Mouse (Mus musculus) hindbrain, embryonic 16.5 days (tissue): ENCODE data around the gene Fam204a. TPM values are rescaled to one million over a fixed set of nuclear protein-coding genes. Genes with fewer than 3 reads are reported as not detected.

Source experiments
- ATAC-seq: fragments of 200-750 bp; cut with Nextera tagmentation; 2 replicates; pipeline ENCODE4 v1.8.0; 2017; ENCODE audit warnings: moderate TSS enrichment, moderate library complexity
- H3K27ac ChIP-seq: fragments of 300-500 bp; sonication (generic); 2 replicates; pipeline ENCODE4 v1.5.1; 2014; ENCODE audit warnings: low read depth, mild to moderate bottlenecking, control low read depth, low read length, moderate library complexity
- H3K27me3 ChIP-seq: fragments of 300-500 bp; sonication (generic); replicated peaks from 2 replicates; pipeline ENCODE4 v1.6.1; 2014; ENCODE audit warnings: low read length; ENCODE audit not compliant: control insufficient read depth, insufficient read depth
- H3K36me3 ChIP-seq: fragments of 300-500 bp; sonication (generic); 2 replicates; pipeline ENCODE4 v1.6.1; 2014; ENCODE audit warnings: mild to moderate bottlenecking, low read length, moderate library complexity, mixed read lengths; ENCODE audit not compliant: control insufficient read depth, insufficient read depth
- H3K4me1 ChIP-seq: fragments of 300-500 bp; sonication (generic); 2 replicates; pipeline ENCODE4 v1.6.1; 2014; ENCODE audit warnings: low read depth, low read length; ENCODE audit not compliant: control insufficient read depth, insufficient read depth
- H3K4me2 ChIP-seq: fragments of 300-500 bp; sonication (generic); 2 replicates; pipeline ENCODE4 v1.6.1; 2014; ENCODE audit warnings: mild to moderate bottlenecking, low read length, control low read depth, moderate library complexity
- H3K4me3 ChIP-seq: fragments of 300-500 bp; sonication (generic); 2 replicates; pipeline ENCODE4 v1.5.1; 2014; ENCODE audit warnings: mild to moderate bottlenecking, low read length, control low read depth, moderate library complexity
- H3K9ac ChIP-seq: fragments of 300-500 bp; sonication (generic); 2 replicates; pipeline ENCODE4 v1.6.1; 2014; ENCODE audit warnings: low read depth, mild to moderate bottlenecking, control low read depth, low read length, moderate library complexity
- H3K9me3 ChIP-seq: fragments of 300-500 bp; sonication (generic); 2 replicates; pipeline ENCODE4 v1.6.1; 2014; ENCODE audit warnings: mild to moderate bottlenecking, low read length, moderate library complexity; ENCODE audit not compliant: control insufficient read depth
- WGBS: fragments of 180-500 bp; shearing (Covaris S2); extraction: QIAGEN DNeasy Blood & Tissue Kit; methylation state at CpG from one replicate; pipeline ENCODE4 v1.1.7; 2014; 5-methylcytosine and 5-hydroxymethylcytosine counted together
- polyA plus RNA-seq: library from polyadenylated mRNA; unstranded; fragments of >200 nt; fragmentation: Nextera tagmentation; extraction: Ambion mirVana; gene quantifications from 2 replicates; pipeline ENCODE4 v1.2.1, GENCODE M21; 2015

The Fam204a gene
- polyA plus RNA-seq, 1 experiment from 2014 or later = 50.3 TPM

DNA sequence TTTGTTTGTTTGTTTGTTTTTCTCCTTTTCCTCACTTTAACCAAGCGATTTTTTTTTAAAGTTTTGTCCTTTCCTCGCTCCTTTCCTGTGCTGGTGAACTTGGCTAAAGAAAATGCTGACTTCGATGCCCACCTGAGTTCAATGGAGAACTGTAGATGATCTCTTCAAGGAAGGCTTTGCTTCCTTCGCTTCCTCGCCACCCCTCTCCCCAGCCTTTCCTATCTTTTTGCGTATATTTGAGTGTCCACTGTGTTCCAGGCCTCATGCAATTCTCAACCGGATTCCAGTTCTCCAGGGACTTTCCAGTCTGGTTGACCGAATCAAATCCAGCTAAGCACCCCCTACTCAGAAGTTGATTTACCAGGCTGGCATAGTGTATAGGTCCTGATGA lies 339 bp upstream of the Fam204a start:
- WGBS = 51% methylated on average over 8 of the region's 8 CpGs
- Histone ChIP-seq H3K4me3 (peak overlapping the region; percentile 83), H3K27ac (no peak overlapping the region), H3K36me3 (no peaks in the 10 kb centered on the region), H3K9ac (0 out of 2 replicates have a peak overlapping the region, but pooled peaks have one; percentile 6), H3K9me3 (no peaks in the 10 kb centered on the region), H3K4me2 (peak overlapping the region; percentile 61), H3K27me3 (no peaks in the 10 kb centered on the region), H3K4me1 (peaks cover 8% of the 10 kb centered on the region)
- ATAC-seq = peak; percentile 56

DNA sequence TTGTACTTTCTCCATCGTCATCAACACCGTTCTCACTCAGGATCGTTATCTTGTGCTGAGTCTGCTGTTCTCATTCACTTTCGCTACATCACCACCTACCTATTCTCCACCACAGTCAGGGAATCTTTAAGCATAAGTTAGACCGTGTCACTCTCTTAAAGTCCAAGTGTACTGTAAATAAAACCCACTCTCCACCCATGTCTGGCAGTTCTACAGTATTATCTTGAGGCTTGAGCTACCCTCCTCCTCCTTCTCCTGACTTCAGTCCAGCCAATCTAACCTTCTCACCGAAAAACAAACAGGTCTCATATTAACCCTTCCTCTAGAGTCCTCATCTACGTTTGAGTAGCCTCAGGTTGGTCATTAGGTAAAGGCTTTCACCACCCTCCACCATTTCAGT lies 7.1 kb downstream of the Fam204a start:
- Histone ChIP-seq H3K36me3 (no peaks in the 10 kb centered on the region), H3K4me2 (no peak overlapping the region), H3K4me1 (no peaks in the 10 kb centered on the region), H3K4me3 (no peak overlapping the region), H3K9me3 (no peaks in the 10 kb centered on the region), H3K9ac (no peak overlapping the region), H3K27me3 (no peaks in the 10 kb centered on the region), H3K27ac (no peak overlapping the region)
- ATAC-seq = no peak
- WGBS = 87% methylated on average over 7 of the region's 7 CpGs

DNA sequence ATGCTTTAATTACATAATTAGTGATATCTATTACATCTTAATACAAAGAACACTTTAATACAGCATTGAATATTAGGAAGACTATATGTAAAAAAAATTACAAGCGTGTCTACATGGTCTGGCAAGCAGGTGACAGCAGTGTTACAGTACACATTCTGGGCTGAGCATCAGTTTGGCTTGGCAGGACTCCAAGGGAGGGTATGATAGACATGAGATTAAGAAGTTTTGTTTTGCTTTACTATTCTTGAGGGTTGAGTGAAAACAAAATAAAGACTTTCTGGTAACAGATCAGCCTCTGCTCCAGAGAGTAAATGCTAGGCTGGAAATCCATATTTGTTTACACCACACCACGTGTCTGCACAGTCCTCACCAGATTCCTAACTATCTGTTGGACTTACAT lies 8.5 kb downstream of the Fam204a start:
- 63% methylated on average over 2 of the region's 2 CpGs for WGBS
- no peak overlapping the region for H3K4me3 ChIP-seq
- H3K27me3 ChIP-seq = no peaks in the 10 kb centered on the region
- H3K36me3 ChIP-seq = no peaks in the 10 kb centered on the region
- no peak overlapping the region for H3K27ac ChIP-seq
- no peaks in the 10 kb centered on the region for H3K4me1 ChIP-seq
- H3K9ac ChIP-seq = no peak overlapping the region
- H3K9me3 ChIP-seq = no peaks in the 10 kb centered on the region
- ATAC-seq = no peak
- no peak overlapping the region for H3K4me2 ChIP-seq

DNA sequence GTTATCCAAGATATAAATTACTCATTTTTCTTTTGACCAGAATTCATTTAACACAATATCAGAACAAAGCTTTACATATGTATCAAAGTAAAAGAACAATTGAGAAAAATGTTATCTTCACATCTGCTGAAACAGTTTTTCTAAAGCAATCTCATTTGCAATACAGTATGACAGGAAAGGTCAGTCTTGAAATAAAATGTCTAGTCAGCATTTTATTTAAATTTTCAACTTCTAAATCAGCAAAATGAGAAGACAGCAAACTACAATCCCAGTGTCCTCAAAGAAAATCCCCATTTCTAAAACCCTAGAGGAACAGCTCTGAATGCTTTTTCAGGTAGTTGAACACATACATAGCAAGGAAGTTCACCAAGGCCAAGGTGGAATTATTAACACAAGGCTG lies 18.3 kb downstream of the Fam204a start:
- Histone ChIP-seq H3K4me2 (no peak overlapping the region), H3K36me3 (no peaks in the 10 kb centered on the region; the same call in 1 of the 2 replicates), H3K9me3 (no peaks in the 10 kb centered on the region), H3K4me1 (peaks cover 3% of the 10 kb centered on the region; the same call in 1 of the 2 replicates), H3K27me3 (no peaks in the 10 kb centered on the region), H3K9ac (no peak overlapping the region), H3K4me3 (no peak overlapping the region), H3K27ac (no peak overlapping the region)
- no peak for ATAC-seq

DNA sequence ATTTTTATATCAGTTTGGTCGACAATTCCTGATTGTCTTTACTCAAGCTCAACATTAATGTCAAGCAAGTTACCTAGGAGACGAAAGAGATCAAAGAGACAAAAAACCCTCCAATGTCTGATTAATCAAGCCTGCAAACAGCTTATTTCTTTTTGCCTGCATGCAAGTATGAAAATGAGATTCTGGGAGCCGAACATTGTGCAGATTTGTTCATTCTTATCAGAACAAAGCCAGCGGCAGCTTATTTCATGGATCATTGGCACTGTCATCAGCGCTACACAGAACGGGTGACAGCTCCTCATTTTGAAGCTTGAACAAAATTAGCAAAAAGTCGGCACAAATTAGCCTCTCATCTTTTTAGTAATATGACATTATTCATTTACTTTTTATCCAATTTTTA lies 22.3 kb downstream of the Fam204a start:
- Histone ChIP-seq H3K27me3 (no peaks in the 10 kb centered on the region), H3K4me3 (no peak overlapping the region), H3K27ac (no peak overlapping the region), H3K4me2 (no peak overlapping the region), H3K4me1 (peaks cover 3% of the 10 kb centered on the region; the same call in 1 of the 2 replicates), H3K36me3 (peaks cover 2% of the 10 kb centered on the region; the same call in 1 of the 2 replicates), H3K9ac (no peak overlapping the region), H3K9me3 (no peaks in the 10 kb centered on the region)
- ATAC-seq = no peak
- WGBS = 25% methylated on average over 7 of the region's 7 CpGs

DNA sequence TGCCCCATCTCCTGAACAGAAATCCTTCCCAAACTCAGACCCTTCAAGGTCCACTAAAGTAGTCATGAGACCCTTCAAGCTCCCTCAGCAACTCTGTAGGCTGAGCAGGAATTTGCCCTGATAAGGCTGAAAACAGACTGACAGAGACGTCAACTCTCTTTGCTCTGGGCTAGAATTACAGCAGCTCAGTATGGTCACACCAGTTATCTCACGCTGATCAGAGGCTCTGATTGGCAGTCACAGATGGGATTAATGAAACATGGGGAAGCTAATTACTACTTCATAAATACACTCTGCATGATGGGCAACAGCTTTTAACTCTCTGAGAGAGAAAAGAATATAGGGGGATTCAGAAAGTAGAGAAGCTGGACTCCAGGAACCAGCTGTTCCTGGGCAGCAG lies 26.2 kb downstream of the Fam204a start:
- Histone ChIP-seq H3K9ac (no peak overlapping the region), H3K4me2 (no peak overlapping the region), H3K36me3 (peaks cover 2% of the 10 kb centered on the region; the same call in 1 of the 2 replicates), H3K4me3 (no peak overlapping the region), H3K4me1 (peaks cover 3% of the 10 kb centered on the region; the same call in 1 of the 2 replicates), H3K27ac (no peak overlapping the region), H3K27me3 (no peaks in the 10 kb centered on the region), H3K9me3 (no peaks in the 10 kb centered on the region)
- 37% methylated on average over 2 of the region's 2 CpGs for whole genome bisulfite sequencing
- ATAC-seq = no peak; the same call in 1 of the 2 replicates

DNA sequence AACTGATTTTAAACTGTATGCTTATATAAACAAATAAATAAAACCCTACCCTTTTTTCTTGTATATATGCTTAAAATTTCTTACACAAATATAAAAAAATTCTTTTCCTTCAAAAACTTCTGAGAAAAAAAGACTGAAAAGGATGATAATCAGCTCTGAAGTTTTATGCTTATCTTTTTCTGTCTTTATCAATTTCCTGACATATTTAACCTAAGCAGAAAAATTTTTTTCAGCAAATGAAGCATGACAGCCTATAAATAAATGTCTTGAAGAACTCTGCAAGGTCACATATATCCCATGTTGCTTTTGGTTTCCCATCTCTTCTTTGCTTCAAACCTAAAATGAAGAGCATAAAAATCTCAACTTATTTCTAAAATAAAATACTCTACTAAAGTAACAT lies 27.3 kb downstream of the Fam204a start:
- Histone ChIP-seq H3K27ac (no peak overlapping the region), H3K36me3 (peaks cover 2% of the 10 kb centered on the region; the same call in 1 of the 2 replicates), H3K9me3 (no peaks in the 10 kb centered on the region), H3K9ac (no peak overlapping the region), H3K27me3 (no peaks in the 10 kb centered on the region), H3K4me3 (no peak overlapping the region), H3K4me2 (no peak overlapping the region), H3K4me1 (peaks cover 1% of the 10 kb centered on the region; the same call in 1 of the 2 replicates)
- no peak for ATAC-seq

DNA sequence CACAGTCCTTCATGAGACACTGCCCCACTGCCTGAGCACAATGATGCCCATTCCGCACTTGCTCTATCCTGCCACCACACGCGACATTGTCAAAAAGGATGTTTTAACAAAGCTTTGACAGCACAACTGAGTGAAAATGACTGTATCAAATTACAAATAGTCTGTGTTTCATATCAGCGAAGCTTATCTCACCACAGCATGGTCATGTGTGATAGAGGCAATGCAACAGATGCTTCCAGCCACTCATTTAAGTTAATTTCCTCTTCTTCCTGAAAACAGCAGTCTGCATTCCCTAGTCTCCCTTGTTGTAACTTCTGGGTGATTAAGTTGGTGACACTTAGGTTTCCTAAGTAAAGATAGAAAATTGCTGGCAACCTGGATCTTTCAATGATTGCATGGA lies 33.7 kb downstream of the Fam204a start:
- Histone ChIP-seq H3K27ac (no peak overlapping the region), H3K4me1 (no peaks in the 10 kb centered on the region), H3K4me2 (no peak overlapping the region), H3K36me3 (no peaks in the 10 kb centered on the region), H3K9me3 (no peaks in the 10 kb centered on the region), H3K27me3 (no peaks in the 10 kb centered on the region), H3K4me3 (no peak overlapping the region), H3K9ac (no peak overlapping the region)
- 95% methylated on average over 4 of the region's 4 CpGs for WGBS
- ATAC-seq = no peak

DNA sequence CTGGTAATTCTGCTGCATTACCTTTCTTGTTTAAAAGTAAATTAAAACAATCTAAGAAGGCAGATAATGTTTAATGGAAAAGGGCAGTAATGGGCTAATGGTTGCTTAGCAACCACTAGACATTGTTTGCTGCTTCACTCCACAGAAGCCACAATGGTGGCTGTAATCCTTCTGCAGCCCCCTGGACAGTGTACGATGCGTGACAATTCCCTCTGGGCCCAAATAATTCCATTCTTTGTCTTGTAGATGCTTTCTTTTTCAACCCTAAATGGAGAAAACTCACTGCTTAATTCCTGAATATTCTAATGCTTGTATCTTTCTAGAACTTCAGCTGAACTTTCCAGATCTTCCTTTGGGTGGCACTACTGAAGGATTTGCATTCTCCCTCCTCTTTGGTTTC lies 37.3 kb downstream of the Fam204a start:
- no peak overlapping the region for H3K4me3 ChIP-seq

DNA sequence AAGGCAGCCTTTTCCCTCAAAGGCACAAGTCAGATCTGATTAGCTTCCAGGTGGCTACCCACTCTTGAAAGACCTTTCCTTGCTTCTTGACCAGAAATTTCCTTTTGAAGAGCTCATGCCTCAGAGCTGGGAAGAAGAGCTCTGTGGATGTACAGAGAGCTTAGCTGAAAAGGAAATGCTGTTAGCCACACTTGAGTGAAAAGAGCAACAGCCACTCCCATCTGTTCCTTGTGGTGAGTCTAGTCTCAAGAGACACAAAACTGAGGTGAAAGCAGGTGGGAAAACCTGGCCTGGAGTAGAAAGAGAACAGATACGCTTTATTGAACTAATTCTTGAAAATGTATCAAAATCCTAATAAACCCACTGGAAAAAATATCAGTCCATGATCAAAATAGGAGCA lies 43.6 kb downstream of the Fam204a start:
- ATAC-seq = no peak
- H3K36me3 ChIP-seq = 0 out of 2 replicates have a peak, but pooled peaks cover 4% of the 10 kb centered on the region
- no peak overlapping the region for H3K27ac ChIP-seq
- H3K27me3 ChIP-seq = no peaks in the 10 kb centered on the region
- no peak overlapping the region for H3K9ac ChIP-seq
- WGBS = 92% methylated on average over 1 of the region's 1 CpGs
- H3K9me3 ChIP-seq = no peaks in the 10 kb centered on the region
- H3K4me3 ChIP-seq = no peak overlapping the region
- H3K4me1 ChIP-seq = no peaks in the 10 kb centered on the region
- H3K4me2 ChIP-seq = no peak overlapping the region

More for the DNA sequence above, 37.3 kb downstream of the Fam204a start:
- Histone ChIP-seq H3K36me3 (no peaks in the 10 kb centered on the region), H3K9me3 (no peaks in the 10 kb centered on the region), H3K27ac (no peak overlapping the region), H3K4me1 (no peaks in the 10 kb centered on the region), H3K9ac (no peak overlapping the region), H3K27me3 (no peaks in the 10 kb centered on the region), H3K4me2 (no peak overlapping the region)
- WGBS = 13% methylated on average over 2 of the region's 2 CpGs
- ATAC-seq = no peak
